ENCODE assay signal across 10 mouse cellular contexts in the genomic region with DNA sequence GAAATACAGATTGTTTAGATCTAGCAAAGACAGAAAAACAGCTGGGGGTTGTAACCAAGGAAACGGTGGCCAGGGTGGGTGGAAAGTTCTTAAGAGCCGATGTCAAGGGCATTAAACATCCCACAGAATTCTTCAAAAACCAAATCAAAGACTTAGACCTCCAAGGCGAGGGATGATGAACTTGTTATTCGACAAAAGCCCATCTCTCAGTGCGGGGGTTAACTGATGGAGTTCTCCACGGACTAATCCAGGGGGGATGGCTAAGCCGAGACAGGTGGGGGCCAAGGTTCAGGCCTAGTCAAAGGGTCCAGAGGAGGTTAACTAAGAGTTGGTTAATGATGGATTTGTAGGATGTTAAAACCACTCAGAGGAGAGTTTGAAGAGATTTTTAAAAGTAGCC. TPM values are rescaled to one million over a fixed set of nuclear protein-coding genes. Genes with fewer than 3 reads are reported as not detected.
A peak's percentile ranks its signal among the peaks of the same experiment; 100 is the strongest.
DNase-seq lines count a peak whose midpoint lies in the region; ATAC-seq and TF ChIP-seq lines count a peak whose summit lies in the region.
"Had no signal": no experiment of that assay in that cellular context is flagged by ENCODE, and none has a peak within 500 bp of the region (broad histone marks: within the 10 kb centered on the region; RNA-seq: fewer than 3 reads in every experiment).

No protein-coding gene starts in this region.

- no peaks in the 10 kb centered on the region for H3K27me3 ChIP-seq in heart, embryonic 11.5 days (ENCODE audit: control insufficient read depth, insufficient read depth, low read length)
- H3K27me3 ChIP-seq in ES-Bruce4 (ENCODE audit: control insufficient read depth, insufficient read depth, low read length, poor library complexity, severe bottlenecking): no peaks in the 10 kb centered on the region
- no peaks in the 10 kb centered on the region for H3K27me3 ChIP-seq in forebrain, embryonic 15.5 days
- no peaks in the 10 kb centered on the region for H3K27me3 ChIP-seq in liver, embryonic 14.5 days (ENCODE audit: control insufficient read depth, insufficient read depth, low read length)

- WGBS in heart, embryonic 11.5 days (ENCODE audit: insufficient replicate concordance): 37% methylated on average over 7 of the region's 7 CpGs
- WGBS in forebrain, embryonic 15.5 days: 10% methylated on average over 7 of the region's 7 CpGs
- WGBS in liver, embryonic 14.5 days (ENCODE audit: insufficient replicate concordance): 52% methylated on average over 7 of the region's 7 CpGs

- DNase-seq in heart, adult 9 months (ENCODE audit: low spot score in 2 of 2): no peak
- DNase-seq in liver, embryonic 14.5 days (ENCODE audit: low read depth in 3 of 3, low spot score in 3 of 3): no peak
- no peak for DNase-seq in adrenal gland, adult 8-10 months
- DNase-seq in cerebellum, postnatal 10 days: no peak
- DNase-seq in urinary bladder, adult 2 months (ENCODE audit: low spot score): no peak
- DNase-seq: cerebellum, postnatal 14 days; kidney, postnatal 25 days had no signal

- H3K9me3 ChIP-seq in heart, embryonic 11.5 days (replicated peaks; ENCODE audit: control insufficient read depth, low read length): no peaks in the 10 kb centered on the region
- H3K9me3 ChIP-seq in ES-Bruce4 (replicated peaks; ENCODE audit: control insufficient read depth, insufficient read depth, low read length, poor library complexity, severe bottlenecking): no peaks in the 10 kb centered on the region
- no peaks in the 10 kb centered on the region for H3K9me3 ChIP-seq in forebrain, embryonic 15.5 days
- H3K9me3 ChIP-seq in liver, embryonic 14.5 days (ENCODE audit: control insufficient read depth, low read length): no peaks in the 10 kb centered on the region

- peak overlapping the region; percentile 45 for H3K4me2 ChIP-seq in heart, embryonic 11.5 days
- H3K4me2 ChIP-seq in forebrain, embryonic 15.5 days (replicated peaks): peak overlapping the region; percentile 35
- peak overlapping the region; percentile 66 for H3K4me2 ChIP-seq in liver, embryonic 14.5 days (ENCODE audit: low read depth)

- no peak for ATAC-seq in heart, embryonic 11.5 days (replicated peaks; ENCODE audit: insufficient number of reproducible peaks, low FRiP score, low TSS enrichment)
- ATAC-seq in forebrain, embryonic 15.5 days (replicated peaks): no peak
- no peak for ATAC-seq in liver, embryonic 14.5 days (ENCODE audit: insufficient read depth)

- H3K27ac ChIP-seq in heart, embryonic 11.5 days (ENCODE audit: low read depth, low read length): no peak overlapping the region
- no peak overlapping the region for H3K27ac ChIP-seq in ES-Bruce4 (ENCODE audit: insufficient read depth, low read length)
- no peak overlapping the region for H3K27ac ChIP-seq in forebrain, embryonic 15.5 days (replicated peaks)
- H3K27ac ChIP-seq in liver, embryonic 14.5 days: no peak overlapping the region

- H3K4me3 ChIP-seq in heart, embryonic 11.5 days (ENCODE audit: low read depth, low read length): no peak overlapping the region
- H3K4me3 ChIP-seq in ES-Bruce4 (ENCODE audit: low read depth, low read length): peak overlapping the region; percentile 11; the same call in 1 of the 2 replicates
- peak overlapping the region; percentile 5; the same call in 1 of the 2 replicates for H3K4me3 ChIP-seq in forebrain, embryonic 15.5 days
- peak overlapping the region; percentile 10 to 29; a peak in 2 of 4 replicates for H3K4me3 ChIP-seq in liver, embryonic 14.5 days (ENCODE audit: insufficient read depth in 1 of 2, low read depth in 2 of 2, low read length in 2 of 2)

- no peak for TF ChIP-seq EP300 in ES-Bruce4 (IDR thresholded peaks at IDR 0.05; ENCODE audit: insufficient read depth, low read depth, low read length)
- TF ChIP-seq EP300 in liver, embryonic 14.5 days (IDR thresholded peaks at IDR 0.05; ENCODE audit: low read depth): no peak

- TF ChIP-seq CTCF in ES-Bruce4 (IDR thresholded peaks at IDR 0.05; ENCODE audit: low read depth, low read length): no peak
- no peak for TF ChIP-seq CTCF in liver, embryonic 14.5 days (IDR thresholded peaks at IDR 0.05; ENCODE audit: low read depth)

- H3K4me1 ChIP-seq in heart, embryonic 11.5 days (ENCODE audit: control insufficient read depth, insufficient read depth, low read length): peaks cover 6% of the 10 kb centered on the region; the same call in 1 of the 2 replicates
- no peaks in the 10 kb centered on the region for H3K4me1 ChIP-seq in ES-Bruce4 (ENCODE audit: control insufficient read depth, insufficient read depth, low read length)
- H3K4me1 ChIP-seq in forebrain, embryonic 15.5 days: peaks cover 23% of the 10 kb centered on the region
- peaks cover 12 to 19% of the 10 kb centered on the region in 2 experiments for H3K4me1 ChIP-seq in liver, embryonic 14.5 days (replicated peaks; ENCODE audit: control insufficient read depth in 2 of 2, insufficient read depth in 2 of 2, low read length in 1 of 2)

- H3K9ac ChIP-seq in heart, embryonic 11.5 days (ENCODE audit: low read depth, low read length): no peak overlapping the region
- no peak overlapping the region for H3K9ac ChIP-seq in ES-Bruce4 (ENCODE audit: low read depth, poor library complexity, severe bottlenecking)
- H3K9ac ChIP-seq in forebrain, embryonic 15.5 days (replicated peaks): no peak overlapping the region
- no peak overlapping the region for H3K9ac ChIP-seq in liver, embryonic 14.5 days (replicated peaks)

- no peaks in the 10 kb centered on the region for H3K36me3 ChIP-seq in heart, embryonic 11.5 days (ENCODE audit: control insufficient read depth, insufficient read depth, low read length)
- H3K36me3 ChIP-seq in ES-Bruce4 (ENCODE audit: control insufficient read depth, insufficient read depth, low read length, poor library complexity, severe bottlenecking): no peaks in the 10 kb centered on the region; the same call in 1 of the 2 replicates
- H3K36me3 ChIP-seq in forebrain, embryonic 15.5 days: no peaks in the 10 kb centered on the region
- no peaks in the 10 kb centered on the region for H3K36me3 ChIP-seq in liver, embryonic 14.5 days (replicated peaks; ENCODE audit: control insufficient read depth, insufficient read depth, low read depth)

- no peak for TF ChIP-seq POLR2A in ES-Bruce4 (IDR thresholded peaks at IDR 0.05; ENCODE audit: insufficient read depth, low read length)

RNA-seq across cellular contexts. Expression of gene Zfp692, which starts 3.3 kb away (rescaled TPM):
- 8.2 and 9.3 TPM in 2 replicates for polyA plus RNA-seq in heart, embryonic 11.5 days (2014; fragmentation: Nextera tagmentation; extraction: Ambion mirVana)
- 19.3 and 21.1 TPM in 2 replicates for polyA plus RNA-seq in ES-Bruce4 (2011; ENCODE audit: insufficient read depth, insufficient read length, low read depth, missing spikeins)
- polyA plus RNA-seq in forebrain, embryonic 15.5 days (2015; fragmentation: Nextera tagmentation; extraction: Ambion mirVana): 34.0 and 34.3 TPM in 2 replicates
- polyA plus RNA-seq in liver, embryonic 14.5 days (2012; rRNA removed): 18.7 and 19.8 TPM in 2 replicates
- 5.0 and 6.7 TPM in 2 replicates for polyA plus RNA-seq in liver, embryonic 14.5 days (2014; fragmentation: Nextera tagmentation; extraction: Ambion mirVana)
- total RNA-seq in adrenal gland, adult 8-10 months (2022): 10 to 100 TPM in 3 of 4 experiments, 1 to 10 TPM in 1; 9.6 to 26.7 (median 17.0) TPM
- polyA plus RNA-seq in urinary bladder, adult 2 months (2012; rRNA removed): 30.9 and 46.0 TPM in 2 replicates

RNA-seq across cellular contexts. Expression of gene Zfp672, which starts 26.5 kb away (rescaled TPM):
- polyA plus RNA-seq in heart, embryonic 11.5 days (2014; fragmentation: Nextera tagmentation; extraction: Ambion mirVana): 31.2 and 33.8 TPM in 2 replicates
- polyA plus RNA-seq in ES-Bruce4 (2011; ENCODE audit: insufficient read depth, insufficient read length, low read depth, missing spikeins): 8.3 and 9.0 TPM in 2 replicates
- polyA plus RNA-seq in forebrain, embryonic 15.5 days (2015; fragmentation: Nextera tagmentation; extraction: Ambion mirVana): 39.0 and 40.6 TPM in 2 replicates
- polyA plus RNA-seq in liver, embryonic 14.5 days (2012; rRNA removed): 20.3 and 22.2 TPM in 2 replicates
- 39.1 and 48.6 TPM in 2 replicates for polyA plus RNA-seq in liver, embryonic 14.5 days (2014; fragmentation: Nextera tagmentation; extraction: Ambion mirVana)
- 10 to 100 TPM; 44.3 to 65.6 (median 54.7) TPM for total RNA-seq in adrenal gland, adult 8-10 months (2022)
- polyA plus RNA-seq in urinary bladder, adult 2 months (2012; rRNA removed): 43.2 and 48.6 TPM in 2 replicates

RNA-seq across cellular contexts. Expression of gene Sh3bp5l, which starts 26.9 kb away (rescaled TPM):
- polyA plus RNA-seq in heart, embryonic 11.5 days (2014; fragmentation: Nextera tagmentation; extraction: Ambion mirVana): 17.5 and 17.7 TPM in 2 replicates
- polyA plus RNA-seq in ES-Bruce4 (2011; ENCODE audit: insufficient read depth, insufficient read length, low read depth, missing spikeins): 33.6 and 41.4 TPM in 2 replicates
- polyA plus RNA-seq in forebrain, embryonic 15.5 days (2015; fragmentation: Nextera tagmentation; extraction: Ambion mirVana): 50.7 and 54.9 TPM in 2 replicates
- 9.0 and 9.1 TPM in 2 replicates for polyA plus RNA-seq in liver, embryonic 14.5 days (2012; rRNA removed)
- polyA plus RNA-seq in liver, embryonic 14.5 days (2014; fragmentation: Nextera tagmentation; extraction: Ambion mirVana): 9.1 and 12.4 TPM in 2 replicates
- 10 to 100 TPM; 53.5 to 58.2 (median 55.9) TPM for total RNA-seq in adrenal gland, adult 8-10 months (2022)
- 22.0 and 23.9 TPM in 2 replicates for polyA plus RNA-seq in urinary bladder, adult 2 months (2012; rRNA removed)

RNA-seq across cellular contexts. Expression of gene 4930438A08Rik, which starts 29.0 kb away (rescaled TPM):
- polyA plus RNA-seq in heart, embryonic 11.5 days (2014; fragmentation: Nextera tagmentation; extraction: Ambion mirVana): not detected in 2 replicates
- not detected in 2 replicates for polyA plus RNA-seq in ES-Bruce4 (2011; ENCODE audit: insufficient read depth, insufficient read length, low read depth, missing spikeins)
- not detected in 2 replicates for polyA plus RNA-seq in forebrain, embryonic 15.5 days (2015; fragmentation: Nextera tagmentation; extraction: Ambion mirVana)
- polyA plus RNA-seq in liver, embryonic 14.5 days (2012; rRNA removed): 0.61 and 0.78 TPM in 2 replicates
- 0.99 and 1.0 TPM in 2 replicates for polyA plus RNA-seq in liver, embryonic 14.5 days (2014; fragmentation: Nextera tagmentation; extraction: Ambion mirVana)
- total RNA-seq in adrenal gland, adult 8-10 months (2022): not detected
- polyA plus RNA-seq in urinary bladder, adult 2 months (2012; rRNA removed): 0.04 TPM in 1 of 2 replicates, not detected in the other
